Mouse (Mus musculus) CH12.LX (cell line): ENCODE measurements around the gene Fam20a. TPM values are rescaled to one million over a fixed set of nuclear protein-coding genes. Genes with fewer than 3 reads are reported as not detected.

Experiments used
- DNase-seq: peaks from one replicate; pipeline ENCODE4 v3.0.0-alpha.2; 2013; ENCODE audit errors: extremely low read depth
- H3K27ac ChIP-seq: 2 replicates; pipeline ENCODE4 v1.5.1; 2012; ENCODE audit warnings: low read depth, mild to moderate bottlenecking, control low read depth, moderate library complexity; ENCODE audit not compliant: insufficient read depth
- H3K27me3 ChIP-seq: replicated peaks from 2 replicates; pipeline ENCODE3; 2012; ENCODE audit warnings: inconsistent platforms
- H3K36me3 ChIP-seq, 2 experiments: replicated peaks in 1 of 2; 2 replicates each; pipeline versions ENCODE3 to v1.6.1; 2012; ENCODE audit warnings: inconsistent platforms in 1 of 2, low read length in 1 of 2, mild to moderate bottlenecking in 1 of 2, mixed read lengths in 1 of 2, moderate library complexity in 1 of 2; ENCODE audit not compliant: control insufficient read depth in 1 of 2, insufficient read depth in 1 of 2
- H3K4me1 ChIP-seq, 2 experiments: 2 replicates each; pipeline ENCODE4 v1.6.1; 2012; ENCODE audit warnings: inconsistent platforms in 1 of 2, moderate library complexity in 1 of 2; ENCODE audit not compliant: insufficient read depth in 2 of 2, control insufficient read depth in 1 of 2
- H3K4me2 ChIP-seq: 2 replicates; pipeline ENCODE4 v1.6.1; 2012; ENCODE audit warnings: low read depth, mild to moderate bottlenecking, control low read depth; ENCODE audit not compliant: poor library complexity, insufficient read depth, severe bottlenecking
- H3K4me3 ChIP-seq, 3 experiments: fragments of 150-350 bp in 1 of 3; sonication (generic) in 1 of 3; replicated peaks in 1 of 3; 2 replicates each; pipeline versions ENCODE3 to v1.5.1; 2011 to 2012; ENCODE audit warnings: low read depth in 2 of 3, low read length in 2 of 3, mild to moderate bottlenecking in 2 of 3, moderate library complexity in 2 of 3, control low read depth in 1 of 3, improper control_type of control experiment in 1 of 3, inconsistent platforms in 1 of 3, mixed read lengths in 1 of 3; ENCODE audit not compliant: poor library complexity in 1 of 3
- H3K79me2 ChIP-seq: replicated peaks from 2 replicates; pipeline ENCODE4 v1.6.1; 2012; ENCODE audit warnings: mild to moderate bottlenecking, moderate library complexity; ENCODE audit not compliant: control insufficient read depth, poor library complexity, insufficient read depth, severe bottlenecking; ENCODE audit errors: extremely low read depth
- H3K9ac ChIP-seq: 2 replicates; pipeline ENCODE4 v1.6.1; 2012; ENCODE audit warnings: low read depth, mild to moderate bottlenecking, control low read depth, moderate library complexity; ENCODE audit not compliant: insufficient read depth
- H3K9me3 ChIP-seq: replicated peaks from 2 replicates; pipeline ENCODE3; 2012; ENCODE audit warnings: low read length, inconsistent platforms, mixed read lengths
- CHD2 ChIP-seq: IDR thresholded peaks from 2 replicates; pipeline ENCODE4 v1.6.1; 2011; ENCODE audit warnings: low read length, improper control_type of control experiment
- CTCF ChIP-seq, 2 experiments: IDR thresholded peaks in 1 of 2; conservative IDR thresholded peaks in 1 of 2; 2 replicates each; pipeline ENCODE4 v1.5.1; 2011 to 2012; ENCODE audit warnings: low read depth in 2 of 2, low read length in 2 of 2, improper control_type of control experiment in 1 of 2, inconsistent platforms in 1 of 2, mild to moderate bottlenecking in 1 of 2, moderate library complexity in 1 of 2
- E2F4 ChIP-seq: IDR thresholded peaks from 2 replicates; pipeline ENCODE4 v1.6.1; 2011; ENCODE audit warnings: low read depth, low read length, improper control_type of control experiment; ENCODE audit not compliant: insufficient replicate concordance
- ELF1 ChIP-seq: IDR thresholded peaks from 2 replicates; pipeline ENCODE4 v1.6.1; 2014; ENCODE audit warnings: low read depth, mild to moderate bottlenecking, inconsistent platforms, low read length, improper control_type of control experiment
- GABPA ChIP-seq: IDR thresholded peaks from 2 replicates; pipeline ENCODE4 v1.6.1; 2012; ENCODE audit warnings: low read depth, low read length, improper control_type of control experiment, inconsistent platforms; ENCODE audit not compliant: insufficient replicate concordance
- IRF4 ChIP-seq: IDR thresholded peaks from 2 replicates; pipeline ENCODE4 v1.6.1; 2014; ENCODE audit warnings: low read depth, mild to moderate bottlenecking, inconsistent platforms, low read length, improper control_type of control experiment
- JUND ChIP-seq: conservative IDR thresholded peaks from 2 replicates; pipeline ENCODE4 v1.6.1; 2011; ENCODE audit warnings: low read depth, low read length, improper control_type of control experiment
- KAT2A ChIP-seq: IDR thresholded peaks from 2 replicates; pipeline ENCODE4 v1.6.1; 2012; ENCODE audit warnings: low read length, improper control_type of control experiment, inconsistent platforms; ENCODE audit not compliant: insufficient replicate concordance
- MAFK ChIP-seq: IDR thresholded peaks from 2 replicates; pipeline ENCODE4 v1.6.1; 2011; ENCODE audit warnings: low read length, improper control_type of control experiment; ENCODE audit not compliant: insufficient replicate concordance
- MAX ChIP-seq: IDR thresholded peaks from 2 replicates; pipeline ENCODE4 v1.6.1; 2011; ENCODE audit warnings: low read length, improper control_type of control experiment
- MAZ ChIP-seq: IDR thresholded peaks from 2 replicates; pipeline ENCODE4 v1.6.1; 2012; ENCODE audit warnings: low read depth, mild to moderate bottlenecking, inconsistent platforms, low read length, improper control_type of control experiment, moderate library complexity
- MEF2A ChIP-seq: IDR thresholded peaks from 2 replicates; pipeline ENCODE4 v1.6.1; 2014; ENCODE audit warnings: low read depth, mild to moderate bottlenecking, inconsistent platforms, low read length, improper control_type of control experiment, borderline replicate concordance
- MXI1 ChIP-seq: IDR thresholded peaks from 2 replicates; pipeline ENCODE4 v1.6.1; 2011; ENCODE audit warnings: mild to moderate bottlenecking, low read depth, low read length, improper control_type of control experiment
- NELFE ChIP-seq: IDR thresholded peaks from 2 replicates; pipeline ENCODE4 v1.6.1; 2011; ENCODE audit warnings: low read depth, low read length, improper control_type of control experiment
- PAX5 ChIP-seq: IDR thresholded peaks from 2 replicates; pipeline ENCODE4 v1.6.1; 2012; ENCODE audit warnings: low read length, inconsistent platforms, mixed read lengths
- POLR2AphosphoS2 ChIP-seq: IDR thresholded peaks from 2 replicates; pipeline ENCODE4 v1.6.1; 2011; ENCODE audit warnings: low read depth, low read length, improper control_type of control experiment
- RAD21 ChIP-seq: IDR thresholded peaks from 2 replicates; pipeline ENCODE4 v1.6.1; 2011; ENCODE audit warnings: low read depth, mild to moderate bottlenecking, low read length, improper control_type of control experiment, moderate library complexity
- SIN3A ChIP-seq: IDR thresholded peaks from 2 replicates; pipeline ENCODE4 v1.6.1; 2012; ENCODE audit warnings: low read length, improper control_type of control experiment, inconsistent platforms
- TBP ChIP-seq: conservative IDR thresholded peaks from 2 replicates; pipeline ENCODE4 v1.6.1; 2011; ENCODE audit warnings: low read depth, low read length, improper control_type of control experiment
- TCF12 ChIP-seq: IDR thresholded peaks from 2 replicates; pipeline ENCODE4 v1.6.1; 2014; ENCODE audit warnings: low read depth, mild to moderate bottlenecking, inconsistent platforms, low read length, improper control_type of control experiment
- dilution Hi-C: fragments of 300-500 bp; cut with MboI; formaldehyde crosslinking; loops from 2 replicates; pipeline ENCODE4 v1.14.3; 2020; ENCODE audit warnings: low sequenced_read_pairs; ENCODE audit not compliant: extremely low pct_unique_long_range_greater_than_20kb, extremely low pct_ligation_motif_present
- in situ Hi-C: fragments of 300-500 bp; cut with MboI; formaldehyde crosslinking; loops from 3 replicates; pipeline ENCODE4 v1.14.3; 2019; ENCODE audit warnings: low sequenced_read_pairs, low pct_ligation_motif_present, low pct_unique_long_range_greater_than_20kb, mixed read lengths
- polyA plus RNA-seq: library from polyadenylated mRNA; unstranded; fragments of >175 nt; gene quantifications from 2 replicates; pipeline ENCODE4 v1.2.1, GENCODE M21; 2012; ENCODE audit warnings: low read depth; ENCODE audit not compliant: insufficient read length
- total RNA-seq, 2 experiments: library from RNA; depleted of rRNA; stranded (reverse); fragments of 300-350 nt in 1 of 2; fragments of >200 nt in 1 of 2; gene quantifications; 2 replicates each; pipeline ENCODE4 v1.2.3; 2012 to 2014

Fam20a gene
- total and polyA plus RNA-seq, 3 experiments, result 0.08 TPM; not detected in 2

DNA sequence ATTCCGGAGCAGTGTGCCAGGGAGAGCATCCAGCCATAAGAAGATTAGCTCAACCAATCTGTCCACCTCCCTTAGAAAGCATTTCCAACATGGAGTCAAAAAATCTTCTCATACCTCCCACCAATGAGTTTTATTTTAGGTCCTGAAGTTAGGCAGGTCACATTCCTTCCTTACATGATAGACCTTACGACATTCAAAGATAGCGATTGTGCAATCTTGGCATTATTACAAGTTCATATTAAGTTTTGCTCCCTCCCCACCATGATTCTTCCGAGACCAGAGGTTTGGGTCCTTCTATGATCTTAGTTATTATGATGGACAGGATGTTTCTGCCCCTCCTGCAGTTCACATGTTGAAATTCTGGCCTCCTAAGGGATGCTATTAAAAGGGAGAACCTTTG, 32.5 kb downstream of the Fam20a start:
- Histone ChIP-seq H3K9me3 (no peaks in the 10 kb centered on the region), H3K27me3 (no peaks in the 10 kb centered on the region), H3K4me2 (no peak overlapping the region), H3K9ac (no peak overlapping the region), H3K4me1 (peaks cover 0 to 4% of the 10 kb centered on the region in 2 experiments; a peak in 1 of 4 replicates), H3K36me3 (no peaks in the 10 kb centered on the region), H3K27ac (no peak overlapping the region), H3K4me3 (no peak overlapping the region), H3K79me2 (no peaks in the 10 kb centered on the region)
- dilution Hi-C loops, result no loop called here
- in situ Hi-C loops, result loop anchor here (25.0 kb wide), 1 partner anchor 573 kb away; the partner anchor contains the start of gene Abca6
- no peak for TF ChIP-seq ELF1
- no peak for TF ChIP-seq CTCF (conservative IDR thresholded peaks at IDR 0.05 in 1 of 2, IDR thresholded peaks at IDR 0.05 in 1 of 2; ENCODE audit: low read depth in 2 of 2, low read length in 2 of 2)
- no peak for TF ChIP-seq GABPA
- no peak for TF ChIP-seq E2F4
- TF ChIP-seq KAT2A, result no peak
- TF ChIP-seq MAX, result no peak
- TF ChIP-seq JUND, result no peak
- TF ChIP-seq POLR2AphosphoS2, result no peak
- no peak for TF ChIP-seq MXI1
- no peak for TF ChIP-seq SIN3A
- no peak for TF ChIP-seq CHD2
- no peak for TF ChIP-seq MAZ
- TF ChIP-seq IRF4, result no peak
- DNase-seq, result no peak

- H3K4me1 ChIP-seq, result peaks cover 6 to 8% of the 10 kb centered on the region in 2 experiments; a peak in 3 of 4 replicates
- TF ChIP-seq JUND (no peak), NELFE (no peak), MAFK (no peak), MEF2A (no peak), TBP (no peak), ELF1 (no peak), PAX5 (no peak), MAX (no peak), MAZ (no peak), MXI1 (no peak), RAD21 (no peak), TCF12 (no peak)
- no peak overlapping the region for H3K27ac ChIP-seq
- in situ Hi-C loops (loop anchor here (25.0 kb wide), 1 partner anchor 580 kb away; the partner anchor contains the start of gene Abca6), dilution Hi-C loops (no loop called here)
- no peak overlapping the region for H3K4me2 ChIP-seq
- no peaks in the 10 kb centered on the region for H3K27me3 ChIP-seq
- H3K79me2 ChIP-seq, result no peaks in the 10 kb centered on the region
- H3K36me3 ChIP-seq, result no peaks in the 10 kb centered on the region
- no peaks in the 10 kb centered on the region for H3K9me3 ChIP-seq
- no peak overlapping the region for H3K4me3 ChIP-seq
- H3K9ac ChIP-seq, result no peak overlapping the region
- DNase-seq, result no peak
Measured at GRCm38 (mm10) chr11:109682221-109682620, 39.9 kb downstream of the Fam20a start.
